Mouse (Mus musculus): ENCODE results near the gene Gm39566.

Gm39566 gene

DNA sequence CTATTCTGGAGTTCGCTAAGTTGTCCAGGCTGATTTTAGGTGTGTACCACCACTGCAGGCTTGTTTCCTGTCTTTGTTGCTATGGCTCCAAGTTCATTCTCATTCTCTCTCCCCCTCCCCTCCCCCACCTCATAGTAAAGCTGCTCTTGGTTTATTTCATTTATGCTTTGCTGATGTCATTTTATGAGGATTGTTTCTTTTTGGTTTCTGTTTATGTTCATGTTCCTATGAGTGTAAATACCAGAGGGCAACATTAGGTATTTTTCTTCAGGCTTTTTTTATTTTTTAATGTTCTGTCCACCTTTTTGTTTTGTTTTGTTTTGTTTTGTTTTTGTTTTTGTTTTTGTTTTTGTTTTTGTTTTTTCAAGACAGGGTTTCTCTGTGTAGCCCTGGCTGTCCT is 53.2 kb downstream of the Gm39566 start, which contains the start of gene Slc35g3:
Gene Slc35g3 (minus strand): TSS at position 101 of the 400 bp plus-strand sequence.
- DNase-seq (ENCODE audit: low spot score in 2 of 2): no peak

All from cerebellum, postnatal 4 days (tissue).